ENCODE assay signal across 7 mouse cellular contexts in the genomic region with DNA sequence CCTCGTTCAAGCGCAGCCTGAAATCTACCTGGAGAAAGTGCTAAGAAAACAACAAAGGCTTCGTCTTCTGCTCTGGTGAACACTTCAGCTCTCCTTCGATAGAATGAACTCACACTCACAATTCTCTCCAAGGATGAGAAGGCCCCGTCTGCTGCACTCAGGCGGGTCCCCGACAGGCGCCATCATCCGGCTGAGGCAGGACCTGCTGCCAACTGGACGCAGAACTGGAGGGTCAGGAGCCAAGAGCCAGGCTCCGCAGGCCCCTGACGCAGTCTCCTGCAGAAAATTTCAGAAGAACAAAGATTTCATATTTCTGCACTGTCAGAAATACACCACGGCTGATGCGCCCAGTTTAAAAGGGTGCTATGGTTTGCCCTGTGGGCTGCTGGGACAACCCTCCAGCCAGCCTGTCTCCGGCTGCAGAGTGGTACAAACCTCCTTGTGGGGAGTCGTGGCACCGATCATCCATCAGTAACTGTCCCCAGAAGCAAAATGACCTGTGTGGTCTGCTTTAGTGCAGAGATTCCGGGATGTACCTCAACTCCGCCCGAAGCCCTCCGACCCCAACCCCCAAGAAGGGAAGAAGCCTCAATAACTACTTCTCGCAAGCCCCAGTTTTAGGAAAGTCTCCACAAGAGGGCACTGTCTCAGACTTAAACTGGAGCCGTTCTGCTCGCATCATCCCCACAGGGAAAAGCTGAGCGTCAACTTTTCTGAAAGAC. TPM values are rescaled to one million over a fixed set of nuclear protein-coding genes. Genes with fewer than 3 reads are reported as not detected.
DNase-seq lines count a peak whose midpoint lies in the region.

No protein-coding gene starts in this region.

- DNase-seq in ES-CJ7 (ENCODE audit: low read depth, low spot score): peak; percentile 86
- peak; percentile 74 for DNase-seq in adrenal gland, postnatal 10 days
- DNase-seq in forebrain, embryonic 10.5 days (ENCODE audit: extremely low spot score, low spot score): peak; percentile 53
- peak; percentile 68 for DNase-seq in hindbrain, embryonic 10.5 days (ENCODE audit: low spot score)
- DNase-seq in layer of hippocampus, postnatal 14 days (ENCODE audit: low spot score in 2 of 2): peak; percentile 47 to 77
- DNase-seq in lung, postnatal 14 days: peak; percentile 76
- DNase-seq in right cerebral cortex, postnatal 4 days: peak; percentile 64

- no peaks in the 10 kb centered on the region for H3K36me3 ChIP-seq in forebrain, embryonic 10.5 days (replicated peaks)
- no peaks in the 10 kb centered on the region for H3K36me3 ChIP-seq in hindbrain, embryonic 10.5 days

- peak overlapping the region; percentile 50 for H3K4me3 ChIP-seq in forebrain, embryonic 10.5 days
- peak overlapping the region; percentile 51 for H3K4me3 ChIP-seq in hindbrain, embryonic 10.5 days

- peak overlapping the region; percentile 40; the same call in 1 of the 2 replicates for H3K27ac ChIP-seq in forebrain, embryonic 10.5 days
- no peak overlapping the region; the same call in 1 of the 2 replicates for H3K27ac ChIP-seq in hindbrain, embryonic 10.5 days

- no peaks in the 10 kb centered on the region for H3K9me3 ChIP-seq in forebrain, embryonic 10.5 days
- no peaks in the 10 kb centered on the region for H3K9me3 ChIP-seq in hindbrain, embryonic 10.5 days

- H3K27me3 ChIP-seq in forebrain, embryonic 10.5 days (ENCODE audit: poor library complexity, severe bottlenecking): peaks cover 29% of the 10 kb centered on the region
- H3K27me3 ChIP-seq in hindbrain, embryonic 10.5 days (ENCODE audit: insufficient read depth, poor library complexity, severe bottlenecking): peaks cover 6% of the 10 kb centered on the region; the same call in 1 of the 2 replicates

- WGBS in forebrain, embryonic 10.5 days: 13% methylated on average over 25 of the region's 25 CpGs
- 16% methylated on average over 25 of the region's 25 CpGs for WGBS in hindbrain, embryonic 10.5 days

- peaks cover 17% of the 10 kb centered on the region for H3K4me1 ChIP-seq in forebrain, embryonic 10.5 days
- H3K4me1 ChIP-seq in hindbrain, embryonic 10.5 days (replicated peaks): peaks cover 12% of the 10 kb centered on the region

RNA-seq across cellular contexts. Expression of gene Rhou, which starts 10.2 kb away (rescaled TPM):
- total RNA-seq in adrenal gland, postnatal 10 days (2021): 10 to 100 TPM; 42.8 to 48.5 TPM
- 5.9 and 6.0 TPM in 2 replicates for polyA plus RNA-seq in forebrain, embryonic 10.5 days (2016; fragmentation: Nextera tagmentation; extraction: Ambion mirVana)
- polyA plus RNA-seq in hindbrain, embryonic 10.5 days (2016; fragmentation: Nextera tagmentation; extraction: Ambion mirVana): 6.7 and 7.5 TPM in 2 replicates
- total RNA-seq in layer of hippocampus, postnatal 14 days (2021): 10 to 100 TPM; 44.7 to 46.3 TPM
